Mouse (Mus musculus): ENCODE measurements around the gene Kcnh5. TPM values are rescaled to one million over a fixed set of nuclear protein-coding genes. Genes with fewer than 3 reads are reported as not detected.

Kcnh5 gene
- total and polyA plus RNA-seq, 3 experiments = not detected

DNA sequence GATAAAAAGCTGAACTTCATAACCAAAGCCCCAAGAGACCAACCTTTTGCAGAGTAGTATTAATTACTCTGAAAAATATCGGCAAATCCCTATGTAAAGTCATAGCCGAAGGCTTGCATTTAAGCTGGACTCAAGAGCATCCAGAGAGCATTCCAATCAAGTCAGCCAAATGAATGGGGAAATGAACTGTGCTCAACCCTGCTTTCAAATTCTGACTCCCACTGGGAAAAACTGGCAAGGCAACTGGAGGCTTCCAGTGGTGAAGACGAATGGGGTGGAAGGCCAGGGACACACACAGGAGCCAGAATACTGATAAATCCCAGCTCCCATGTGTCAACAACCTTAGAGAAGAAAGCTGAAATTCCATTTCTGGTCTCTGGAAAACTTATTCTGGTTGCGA is 115.4 kb downstream of the Kcnh5 start:
- no peaks in the 10 kb centered on the region; a peak in 1 of 4 replicates for H3K27me3 ChIP-seq (ENCODE audit: control insufficient read depth in 1 of 2, insufficient read depth in 2 of 2, low read length in 2 of 2)
- H3K27ac ChIP-seq (ENCODE audit: control insufficient read depth, low read depth, low read length) = no peak overlapping the region
- H3K9ac ChIP-seq (ENCODE audit: control insufficient read depth, low read depth, low read length, poor library complexity, severe bottlenecking) = no peak overlapping the region
- DNase-seq (ENCODE audit: low read depth, low spot score) = no peak
- H3K9me3 ChIP-seq (replicated peaks; ENCODE audit: insufficient read depth, low read length) = no peaks in the 10 kb centered on the region
- no peak for TF ChIP-seq MXI1 (IDR thresholded peaks at IDR 0.05; ENCODE audit: low read depth, low read length)
- no peak for TF ChIP-seq E2F4 (IDR thresholded peaks at IDR 0.05; ENCODE audit: borderline replicate concordance, low read depth, low read length)
- no peak for TF ChIP-seq SMC3 (IDR thresholded peaks at IDR 0.05; ENCODE audit: low read depth, low read length)
- TF ChIP-seq HCFC1 (IDR thresholded peaks at IDR 0.05; ENCODE audit: low read depth, low read length) = no peak
- TF ChIP-seq TBP (IDR thresholded peaks at IDR 0.05; ENCODE audit: low read depth, low read length) = no peak
- no peak for TF ChIP-seq MYC (IDR thresholded peaks at IDR 0.05; ENCODE audit: low read depth, low read length)
- TF ChIP-seq ZKSCAN1 (IDR thresholded peaks at IDR 0.05; ENCODE audit: low read depth, low read length) = no peak
- TF ChIP-seq EP300 (IDR thresholded peaks at IDR 0.05; ENCODE audit: low read depth in 1 of 2, low read length in 2 of 2) = no peak
- TF ChIP-seq RCOR1 (IDR thresholded peaks at IDR 0.05; ENCODE audit: low read depth, low read length) = no peak
- TF ChIP-seq ETS1 (IDR thresholded peaks at IDR 0.05; ENCODE audit: low read depth, low read length) = no peak
- TF ChIP-seq POLR2AphosphoS5 (IDR thresholded peaks at IDR 0.05; ENCODE audit: borderline replicate concordance, low read depth, low read length) = no peak
- no peak for TF ChIP-seq SIN3A (IDR thresholded peaks at IDR 0.05; ENCODE audit: low read length)
- TF ChIP-seq POLR2A (IDR thresholded peaks at IDR 0.05; ENCODE audit: control insufficient read depth in 1 of 2, insufficient read depth in 1 of 2, low read depth in 1 of 2, low read length in 2 of 2, poor library complexity in 1 of 2) = no peak
- no peak overlapping the region for H3K4me3 ChIP-seq (ENCODE audit: control insufficient read depth in 1 of 2, insufficient read depth in 1 of 2, low read depth in 2 of 2, low read length in 2 of 2)
- H3K36me3 ChIP-seq (ENCODE audit: control insufficient read depth in 1 of 2, insufficient read depth in 2 of 2, low read length in 2 of 2) = no peaks in the 10 kb centered on the region
- no peaks in the 10 kb centered on the region for H3K4me1 ChIP-seq (ENCODE audit: control insufficient read depth in 1 of 2, insufficient read depth in 2 of 2, low read length in 2 of 2)
- H3K79me2 ChIP-seq (ENCODE audit: control insufficient read depth, insufficient read depth, low read length, poor library complexity) = no peaks in the 10 kb centered on the region

DNA sequence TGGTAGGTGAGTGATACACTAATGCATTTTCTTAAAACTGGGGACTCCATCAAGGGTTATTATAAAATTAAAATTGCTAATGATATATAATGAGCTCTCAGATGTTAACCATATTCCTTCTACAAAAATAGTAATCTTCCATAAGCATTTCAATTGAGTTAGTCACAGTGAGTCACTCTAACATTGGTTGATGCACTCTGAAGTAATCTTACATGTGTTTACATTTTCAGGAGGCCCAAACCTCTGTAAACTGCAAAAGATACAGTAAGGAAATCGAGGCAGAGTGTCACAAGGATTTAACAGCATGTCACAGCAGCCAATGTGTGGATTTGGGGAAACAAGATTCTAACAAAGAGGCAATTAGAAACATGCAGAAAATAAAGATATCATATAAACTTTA is 123.4 kb downstream of the Kcnh5 start:
- no peak for DNase-seq (ENCODE audit: low read depth, low spot score)
- no peaks in the 10 kb centered on the region for H3K4me1 ChIP-seq (ENCODE audit: control insufficient read depth in 1 of 2, insufficient read depth in 2 of 2, low read length in 2 of 2)
- no peak for TF ChIP-seq NRF1 (IDR thresholded peaks at IDR 0.05; ENCODE audit: insufficient read depth, low read depth, low read length, poor library complexity, severe bottlenecking)
- no peak for TF ChIP-seq GABPA (IDR thresholded peaks at IDR 0.05; ENCODE audit: low read depth, low read length)
- no peak for TF ChIP-seq MAZ (IDR thresholded peaks at IDR 0.05; ENCODE audit: low read depth, low read length)
- TF ChIP-seq MYC (IDR thresholded peaks at IDR 0.05; ENCODE audit: low read depth, low read length) = no peak
- no peak for TF ChIP-seq CTCF (IDR thresholded peaks at IDR 0.05 in 2 of 3, conservative IDR thresholded peaks at IDR 0.05 in 1 of 3; ENCODE audit: control insufficient read depth in 1 of 3, insufficient read depth in 1 of 3, low read depth in 2 of 3, low read length in 3 of 3, poor library complexity in 1 of 3, severe bottlenecking in 1 of 3)
- TF ChIP-seq MAFK (IDR thresholded peaks at IDR 0.05; ENCODE audit: borderline replicate concordance, low read depth, low read length) = no peak
- no peak for TF ChIP-seq RCOR1 (IDR thresholded peaks at IDR 0.05; ENCODE audit: low read depth, low read length)
- no peak for TF ChIP-seq ELF1 (IDR thresholded peaks at IDR 0.05; ENCODE audit: low read depth, low read length)
- TF ChIP-seq SIN3A (IDR thresholded peaks at IDR 0.05; ENCODE audit: low read length) = no peak
- no peak for TF ChIP-seq HCFC1 (IDR thresholded peaks at IDR 0.05; ENCODE audit: low read depth, low read length)
- TF ChIP-seq USF1 (IDR thresholded peaks at IDR 0.05; ENCODE audit: low read depth, low read length) = no peak
- no peaks in the 10 kb centered on the region for H3K9me3 ChIP-seq (replicated peaks; ENCODE audit: insufficient read depth, low read length)
- no peak overlapping the region for H3K9ac ChIP-seq (ENCODE audit: control insufficient read depth, low read depth, low read length, poor library complexity, severe bottlenecking)
- no peaks in the 10 kb centered on the region for H3K36me3 ChIP-seq (ENCODE audit: control insufficient read depth in 1 of 2, insufficient read depth in 2 of 2, low read length in 2 of 2)
- no peaks in the 10 kb centered on the region; a peak in 1 of 4 replicates for H3K27me3 ChIP-seq (ENCODE audit: control insufficient read depth in 1 of 2, insufficient read depth in 2 of 2, low read length in 2 of 2)
- H3K4me3 ChIP-seq (ENCODE audit: control insufficient read depth in 1 of 2, insufficient read depth in 1 of 2, low read depth in 2 of 2, low read length in 2 of 2) = no peak overlapping the region
- H3K79me2 ChIP-seq (ENCODE audit: control insufficient read depth, insufficient read depth, low read length, poor library complexity) = no peaks in the 10 kb centered on the region
- no peak overlapping the region for H3K27ac ChIP-seq (ENCODE audit: control insufficient read depth, low read depth, low read length)

Data from MEL (cell line).